Mouse (Mus musculus) bone marrow macrophage, adult 2 months (primary cell): ENCODE data around the gene Aldh18a1.

ENCODE experiments used
- CTCF ChIP-seq: IDR thresholded peaks from 2 replicates; pipeline ENCODE4 v1.5.1; 2012; ENCODE audit warnings: low read depth, mild to moderate bottlenecking, low read length, moderate library complexity
- POLR2A ChIP-seq: IDR thresholded peaks from 2 replicates; pipeline ENCODE4 v1.6.1; 2012; ENCODE audit warnings: mild to moderate bottlenecking, low read depth, low read length, borderline replicate concordance

- TF ChIP-seq CTCF = no peak
- TF ChIP-seq POLR2A = no peak
Measured at GRCm38 (mm10) chr19:40553014-40553789, 35.1 kb downstream of the Aldh18a1 start.
